Mouse (Mus musculus): ENCODE data around the gene Ubxn11. TPM values are rescaled to one million over a fixed set of nuclear protein-coding genes. Genes with fewer than 3 reads are reported as not detected.
"Not testable (repeated sequence)": the region's sequence is repeated elsewhere in the genome, so short reads cannot be mapped to it uniquely, and the experiment has no call there.

The Ubxn11 gene
- polyA plus RNA-seq, 1 experiment from 2014 or later: 4.8 TPM

GRCm38 (mm10) chr4:134149389-134149788 is 47.0 kb downstream of the Ubxn11 start:
- no peak overlapping the region for H3K27ac ChIP-seq (replicated peaks)
- H3K4me3 ChIP-seq: no peak overlapping the region
- no peaks in the 10 kb centered on the region for H3K27me3 ChIP-seq (ENCODE audit: low read depth, poor library complexity, severe bottlenecking)
- 87% methylated on average over 4 of the region's 4 CpGs for WGBS
- H3K4me1 ChIP-seq: no peaks in the 10 kb centered on the region
- no peak for DNase-seq (ENCODE audit: low spot score)
- no peaks in the 10 kb centered on the region for H3K9me3 ChIP-seq (replicated peaks)
- peaks cover 92% of the 10 kb centered on the region for H3K36me3 ChIP-seq

GRCm38 (mm10) chr4:134152112-134152511 is 49.7 kb downstream of the Ubxn11 start:
- Histone ChIP-seq H3K4me1 (no peaks in the 10 kb centered on the region), H3K27me3 (ENCODE audit: low read depth, poor library complexity, severe bottlenecking) (no peaks in the 10 kb centered on the region), H3K27ac (replicated peaks) (no peak overlapping the region), H3K9me3 (replicated peaks) (no peaks in the 10 kb centered on the region), H3K4me3 (no peak overlapping the region), H3K36me3 (peaks cover 89% of the 10 kb centered on the region)
- WGBS: 96% methylated on average over 3 of the region's 3 CpGs
- no peak for DNase-seq (ENCODE audit: low spot score)

- no peak for DNase-seq (ENCODE audit: low spot score)
- H3K27ac ChIP-seq (replicated peaks): no peak overlapping the region
- no peaks in the 10 kb centered on the region for H3K9me3 ChIP-seq (replicated peaks)
- 92% methylated on average over 3 of the region's 3 CpGs for WGBS
- peaks cover 73% of the 10 kb centered on the region for H3K36me3 ChIP-seq
- no peak overlapping the region for H3K4me3 ChIP-seq
- H3K4me1 ChIP-seq: no peaks in the 10 kb centered on the region
- peaks cover under 1% of the 10 kb centered on the region for H3K27me3 ChIP-seq (ENCODE audit: low read depth, poor library complexity, severe bottlenecking)
Observed at GRCm38 (mm10) chr4:134153656-134154055, 51.3 kb downstream of the Ubxn11 start.

- H3K9me3 ChIP-seq (replicated peaks): no peaks in the 10 kb centered on the region
- 97% methylated on average over 3 of the region's 3 CpGs for WGBS
- H3K36me3 ChIP-seq: peaks cover 66% of the 10 kb centered on the region
- H3K27ac ChIP-seq (replicated peaks): no peak overlapping the region
- peaks cover 6% of the 10 kb centered on the region for H3K27me3 ChIP-seq (ENCODE audit: low read depth, poor library complexity, severe bottlenecking)
- DNase-seq (ENCODE audit: low spot score): no peak
- no peak overlapping the region for H3K4me3 ChIP-seq
- H3K4me1 ChIP-seq: no peaks in the 10 kb centered on the region
Observed at GRCm38 (mm10) chr4:134154354-134154753, 52.0 kb downstream of the Ubxn11 start.

- Histone ChIP-seq H3K4me3 (no peak overlapping the region), H3K36me3 (peaks cover 57% of the 10 kb centered on the region), H3K27me3 (ENCODE audit: low read depth, poor library complexity, severe bottlenecking) (peaks cover 6% of the 10 kb centered on the region), H3K4me1 (no peaks in the 10 kb centered on the region), H3K9me3 (replicated peaks) (no peaks in the 10 kb centered on the region), H3K27ac (replicated peaks) (no peak overlapping the region)
- DNase-seq (ENCODE audit: low spot score): no peak
- WGBS: 91% methylated on average over 6 of the region's 6 CpGs
Observed at GRCm38 (mm10) chr4:134155531-134155930, 53.2 kb downstream of the Ubxn11 start.

GRCm38 (mm10) chr4:134155961-134156465 is 53.6 kb downstream of the Ubxn11 start:
- Histone ChIP-seq H3K36me3 (peaks cover 53% of the 10 kb centered on the region), H3K27ac (replicated peaks) (no peak overlapping the region), H3K27me3 (ENCODE audit: low read depth, poor library complexity, severe bottlenecking) (peaks cover 6% of the 10 kb centered on the region), H3K9me3 (replicated peaks) (no peaks in the 10 kb centered on the region), H3K4me3 (no peak overlapping the region), H3K4me1 (no peaks in the 10 kb centered on the region)
- no peak for DNase-seq (ENCODE audit: low spot score)
- 95% methylated on average over 10 of the region's 10 CpGs for WGBS

GRCm38 (mm10) chr4:134156744-134157143 is 54.4 kb downstream of the Ubxn11 start:
- Histone ChIP-seq H3K4me3 (no peak overlapping the region), H3K27me3 (ENCODE audit: low read depth, poor library complexity, severe bottlenecking) (peaks cover 6% of the 10 kb centered on the region), H3K27ac (replicated peaks) (no peak overlapping the region), H3K4me1 (no peaks in the 10 kb centered on the region), H3K9me3 (replicated peaks) (no peaks in the 10 kb centered on the region), H3K36me3 (peaks cover 45% of the 10 kb centered on the region)
- 77% methylated on average over 8 of the region's 8 CpGs for WGBS
- no peak for DNase-seq (ENCODE audit: low spot score)

- DNase-seq (ENCODE audit: low spot score): no peak
Observed at GRCm38 (mm10) chr4:134157558-134157957, 55.2 kb downstream of the Ubxn11 start.

GRCm38 (mm10) chr4:134158774-134159173 is 56.4 kb downstream of the Ubxn11 start:
- WGBS: 87% methylated on average over 6 of the region's 6 CpGs
- Histone ChIP-seq H3K9me3 (replicated peaks) (no peaks in the 10 kb centered on the region), H3K4me1 (no peaks in the 10 kb centered on the region), H3K27me3 (ENCODE audit: low read depth, poor library complexity, severe bottlenecking) (peaks cover 6% of the 10 kb centered on the region), H3K4me3 (no peak overlapping the region), H3K36me3 (peaks cover 25% of the 10 kb centered on the region), H3K27ac (replicated peaks) (no peak overlapping the region)
- no peak for DNase-seq (ENCODE audit: low spot score)

More at GRCm38 (mm10) chr4:134157558-134157957, 55.2 kb downstream of the Ubxn11 start:
- Histone ChIP-seq H3K27ac (replicated peaks) (no peak overlapping the region), H3K9me3 (replicated peaks) (no peaks in the 10 kb centered on the region), H3K4me1 (no peaks in the 10 kb centered on the region), H3K36me3 (peaks cover 37% of the 10 kb centered on the region), H3K27me3 (ENCODE audit: low read depth, poor library complexity, severe bottlenecking) (peaks cover 6% of the 10 kb centered on the region), H3K4me3 (no peak overlapping the region)
- WGBS: 82% methylated on average over 2 of the region's 2 CpGs

- peak overlapping the region; percentile 59 for H3K4me3 ChIP-seq
- H3K4me1 ChIP-seq; H3K27ac ChIP-seq (replicated peaks); H3K27me3 ChIP-seq (ENCODE audit: low read depth, poor library complexity, severe bottlenecking); H3K9me3 ChIP-seq (replicated peaks): not testable (repeated sequence)
- H3K36me3 ChIP-seq: peaks cover 20% of the 10 kb centered on the region
- WGBS: 14% methylated on average over 30 of the region's 30 CpGs
- peak; percentile 39 for DNase-seq (ENCODE audit: low spot score)
Observed at GRCm38 (mm10) chr4:134160071-134160470, 57.7 kb downstream of the Ubxn11 start.

GRCm38 (mm10) chr4:134164591-134164990 is 62.2 kb downstream of the Ubxn11 start:
- Histone ChIP-seq H3K4me1 (no peaks in the 10 kb centered on the region), H3K36me3 (peaks cover 46% of the 10 kb centered on the region), H3K27me3 (ENCODE audit: low read depth, poor library complexity, severe bottlenecking) (no peaks in the 10 kb centered on the region), H3K9me3 (replicated peaks) (no peaks in the 10 kb centered on the region), H3K4me3 (no peak overlapping the region), H3K27ac (replicated peaks) (no peak overlapping the region)
- WGBS: 94% methylated on average over 6 of the region's 6 CpGs
- DNase-seq (ENCODE audit: low spot score): no peak

- no peak overlapping the region for H3K27ac ChIP-seq (replicated peaks)
- H3K4me1 ChIP-seq: no peaks in the 10 kb centered on the region
- H3K36me3 ChIP-seq: peaks cover 48% of the 10 kb centered on the region
- WGBS: 91% methylated on average over 6 of the region's 6 CpGs
- H3K4me3 ChIP-seq: no peak overlapping the region
- DNase-seq (ENCODE audit: low spot score): no peak
- no peaks in the 10 kb centered on the region for H3K27me3 ChIP-seq (ENCODE audit: low read depth, poor library complexity, severe bottlenecking)
- H3K9me3 ChIP-seq (replicated peaks): no peaks in the 10 kb centered on the region
Observed at GRCm38 (mm10) chr4:134165024-134165423, 62.7 kb downstream of the Ubxn11 start.

GRCm38 (mm10) chr4:134165548-134166465 is 63.4 kb downstream of the Ubxn11 start:
- Histone ChIP-seq H3K27ac (replicated peaks) (no peak overlapping the region), H3K4me3 (no peak overlapping the region), H3K36me3 (peaks cover 55% of the 10 kb centered on the region), H3K27me3 (ENCODE audit: low read depth, poor library complexity, severe bottlenecking) (no peaks in the 10 kb centered on the region), H3K4me1 (no peaks in the 10 kb centered on the region), H3K9me3 (replicated peaks) (no peaks in the 10 kb centered on the region)
- DNase-seq (ENCODE audit: low spot score): no peak
- WGBS: 93% methylated on average over 3 of the region's 3 CpGs
